Mouse (Mus musculus): ENCODE results near the gene Ssr2.
A peak's percentile ranks its signal among the peaks of the same experiment; 100 is the strongest.
"Not testable (repeated sequence)": the region's sequence is repeated elsewhere in the genome, so short reads cannot be mapped to it uniquely, and the experiment has no call there.

Gene Ssr2

DNA sequence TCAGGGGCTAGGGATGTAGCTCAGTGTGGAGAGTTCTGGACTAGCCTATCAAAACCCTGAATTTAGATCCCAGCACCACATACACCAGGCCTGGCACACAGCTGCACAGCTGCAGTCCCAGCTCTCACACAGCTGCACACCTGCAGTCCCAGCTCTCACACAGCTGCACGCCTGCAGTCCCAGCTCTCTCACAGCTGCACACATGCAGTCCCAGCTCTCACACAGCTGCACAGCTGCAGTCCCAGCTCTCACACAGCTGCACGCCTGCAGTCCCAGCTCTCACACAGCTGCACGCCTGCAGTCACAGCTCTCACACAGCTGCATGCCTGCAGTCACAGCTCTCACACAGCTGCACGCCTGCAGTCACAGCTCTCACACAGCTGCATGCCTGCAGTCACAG lies 20.9 kb downstream of the Ssr2 start:
- DNase-seq (ENCODE audit: low read depth, low spot score), result not testable (repeated sequence)

DNA sequence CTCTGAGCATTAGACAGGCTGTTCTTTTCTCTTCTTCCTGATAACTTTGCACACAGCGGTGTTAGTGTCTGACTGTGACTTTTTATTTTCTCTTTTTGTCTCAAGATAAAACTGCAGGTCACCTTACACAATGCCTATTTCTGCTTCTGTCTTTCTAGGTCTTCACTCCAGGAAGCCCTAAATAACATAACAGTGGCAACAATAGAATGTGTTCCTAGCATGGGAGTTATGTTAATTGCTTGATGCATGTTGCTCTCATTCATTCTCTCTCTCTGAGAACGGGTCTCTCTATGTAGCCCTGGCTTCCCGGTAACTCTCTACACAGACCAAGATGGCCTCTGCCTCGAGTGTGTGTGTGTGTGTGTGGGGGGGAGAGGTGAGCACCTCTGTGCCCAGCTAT lies 26.8 kb downstream of the Ssr2 start:
- no peak for DNase-seq (ENCODE audit: low read depth, low spot score)

DNA sequence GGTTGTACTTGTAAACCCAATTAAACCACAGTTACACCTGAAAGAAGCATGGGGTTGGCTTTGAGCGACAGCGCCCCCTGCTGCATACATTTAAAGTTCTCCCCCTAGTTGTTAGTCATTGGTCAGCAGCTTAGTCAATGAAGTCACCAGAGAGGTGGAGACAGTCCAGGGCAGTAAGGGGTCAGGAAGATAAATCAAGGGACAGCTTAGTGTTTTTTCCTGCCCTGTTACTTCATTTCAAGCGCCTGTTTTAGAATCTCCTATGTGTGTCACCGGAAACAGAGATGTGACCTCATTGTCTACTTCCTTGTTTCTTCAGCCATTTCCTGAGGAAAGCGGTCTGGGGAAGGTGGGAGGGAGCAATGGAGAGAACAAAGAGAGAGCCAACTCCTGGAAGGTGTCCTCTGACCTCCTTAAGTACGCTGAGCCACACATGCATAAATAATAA lies 28.1 kb downstream of the Ssr2 start:
- peak; percentile 71 for DNase-seq (ENCODE audit: low read depth, low spot score)

DNA sequence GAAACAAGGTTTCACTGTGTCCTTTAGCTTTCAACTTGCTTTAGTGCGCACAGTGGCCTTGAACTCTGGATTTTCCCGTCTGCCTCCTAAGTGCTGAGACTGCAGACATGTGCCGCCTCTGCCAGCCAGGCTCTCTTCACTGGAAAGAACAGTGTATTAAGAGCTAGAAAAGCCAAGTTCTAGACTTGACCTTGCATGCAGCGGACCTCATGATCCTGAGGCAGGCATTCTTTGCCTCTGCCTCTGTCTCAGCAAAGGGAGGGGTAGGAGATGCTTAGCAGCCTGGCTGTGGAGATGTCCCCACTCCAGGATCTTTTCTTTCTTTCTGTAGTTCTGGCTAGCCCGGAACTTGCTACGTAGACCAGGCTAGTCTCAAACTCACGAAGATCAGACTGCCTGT lies 29.2 kb downstream of the Ssr2 start:
- DNase-seq (ENCODE audit: low read depth, low spot score), result no peak

DNA sequence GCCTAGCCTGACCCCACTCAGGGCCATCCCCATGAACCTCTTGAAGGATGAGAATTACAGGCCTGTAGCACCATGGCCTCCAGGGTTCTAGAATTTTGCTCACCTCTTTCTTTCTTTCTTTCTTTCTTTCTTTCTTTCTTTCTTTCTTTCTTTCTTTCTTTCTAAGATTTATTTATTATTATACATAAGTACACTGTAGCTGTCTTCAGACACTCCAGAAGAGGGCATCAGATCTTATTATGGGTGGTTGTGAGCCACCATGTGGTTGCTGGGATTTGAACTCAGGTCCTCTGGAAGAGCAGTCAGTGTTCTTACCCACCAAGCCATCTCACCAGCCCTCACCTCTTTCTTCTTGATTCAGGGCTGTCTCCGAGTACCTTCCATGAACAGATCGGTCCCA lies 30.0 kb downstream of the Ssr2 start, which contains the start of gene Arhgef2:
TSS of gene Arhgef2 (plus strand) at position 301 of the 400 bp plus-strand sequence.
- DNase-seq (ENCODE audit: low read depth, low spot score), result not testable (repeated sequence)

DNA sequence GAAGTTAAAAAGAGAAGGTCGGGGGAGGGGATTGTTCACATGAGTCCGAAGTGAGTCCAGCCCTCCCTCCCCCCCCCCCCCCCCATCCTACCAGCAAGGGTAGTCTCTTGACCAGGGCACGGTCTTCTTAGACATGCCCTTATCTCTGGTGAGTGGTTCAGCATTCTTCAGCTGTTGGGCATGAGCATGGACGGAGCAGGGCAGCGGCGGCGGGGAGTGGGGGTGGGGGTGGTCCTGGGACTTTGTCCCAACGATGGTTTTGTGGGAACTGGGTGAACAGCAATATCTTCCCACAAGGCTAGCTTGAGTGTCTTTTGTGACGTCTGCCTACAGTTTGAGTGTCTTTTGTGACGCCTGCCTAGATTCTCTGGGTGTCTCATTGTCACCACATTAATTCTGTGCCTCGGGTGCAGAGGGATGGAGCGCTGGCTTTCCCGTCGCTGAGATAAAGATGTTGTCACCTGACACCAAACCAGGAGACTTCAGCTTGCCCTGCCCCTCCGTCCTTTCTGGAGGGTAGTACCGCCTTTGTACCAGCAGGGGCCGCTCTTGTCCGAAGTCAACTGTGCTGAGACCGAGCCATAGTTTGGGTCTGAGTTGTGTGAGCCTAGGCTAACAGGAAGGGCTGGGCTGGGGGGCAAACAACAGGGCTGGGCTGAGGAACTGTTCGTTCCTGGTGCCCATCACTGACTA lies 31.5 kb downstream of the Ssr2 start:
- DNase-seq (ENCODE audit: low read depth, low spot score), result peak; percentile 92

DNA sequence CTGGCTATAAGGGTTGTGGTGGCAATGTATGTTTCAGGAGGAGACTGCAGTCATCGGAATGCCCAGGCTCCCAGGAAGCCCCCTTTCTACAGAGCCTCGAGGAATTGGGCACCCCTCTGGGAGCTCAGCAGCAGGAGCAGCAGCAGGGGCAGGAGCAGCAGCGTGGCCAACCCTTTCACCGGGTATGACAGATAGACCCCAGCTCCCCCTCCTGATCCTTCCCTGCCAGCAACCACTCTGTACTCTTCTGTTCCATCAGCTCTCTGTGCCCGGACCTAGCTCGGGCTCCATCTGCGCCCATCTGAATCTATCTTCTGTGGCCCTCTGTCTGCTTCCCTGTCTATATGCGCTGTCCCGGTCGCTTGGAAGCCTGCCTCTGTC lies 32.1 kb downstream of the Ssr2 start:
- no peak for DNase-seq (ENCODE audit: low read depth, low spot score)

DNA sequence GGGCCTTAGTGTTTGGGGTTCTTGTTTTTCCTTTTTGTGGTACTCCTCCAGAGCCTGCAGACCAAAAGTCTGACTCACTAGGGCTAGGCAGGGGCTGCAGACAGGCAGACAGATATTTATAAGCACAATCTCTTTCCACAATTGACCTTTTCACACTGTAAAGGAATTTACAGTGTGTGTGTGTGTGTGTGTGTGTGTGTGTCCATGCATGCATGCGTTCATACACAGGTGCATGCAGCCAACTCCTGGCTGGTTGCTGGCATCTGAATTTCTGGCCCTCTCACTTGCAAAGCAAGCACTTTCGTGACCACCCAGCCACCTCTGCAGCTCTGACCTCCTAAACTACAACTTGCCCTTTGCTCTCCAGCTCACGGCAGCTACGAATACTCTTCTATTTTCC lies 33.4 kb downstream of the Ssr2 start:
- DNase-seq (ENCODE audit: low read depth, low spot score), result no peak

DNA sequence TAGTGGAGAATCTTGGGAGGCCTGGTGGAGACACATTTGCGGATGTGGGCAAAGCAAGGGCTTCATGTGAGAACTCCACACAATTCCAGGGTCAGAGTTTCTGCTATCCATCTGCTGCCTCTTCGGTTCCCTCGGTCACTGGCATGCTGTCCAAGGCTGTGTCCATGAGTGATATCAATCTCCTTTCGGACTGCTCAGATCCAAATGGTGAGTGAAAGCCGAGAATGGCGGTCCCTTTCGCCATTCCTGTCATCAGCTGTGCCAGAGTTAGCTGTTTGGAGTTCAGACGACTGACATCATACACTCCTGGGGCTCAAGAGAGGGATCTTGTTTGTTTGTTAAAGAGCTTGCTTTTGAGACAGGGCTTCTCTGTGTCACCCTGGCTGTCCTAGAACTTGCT lies 38.7 kb downstream of the Ssr2 start:
- no peak for DNase-seq (ENCODE audit: low read depth, low spot score)

DNA sequence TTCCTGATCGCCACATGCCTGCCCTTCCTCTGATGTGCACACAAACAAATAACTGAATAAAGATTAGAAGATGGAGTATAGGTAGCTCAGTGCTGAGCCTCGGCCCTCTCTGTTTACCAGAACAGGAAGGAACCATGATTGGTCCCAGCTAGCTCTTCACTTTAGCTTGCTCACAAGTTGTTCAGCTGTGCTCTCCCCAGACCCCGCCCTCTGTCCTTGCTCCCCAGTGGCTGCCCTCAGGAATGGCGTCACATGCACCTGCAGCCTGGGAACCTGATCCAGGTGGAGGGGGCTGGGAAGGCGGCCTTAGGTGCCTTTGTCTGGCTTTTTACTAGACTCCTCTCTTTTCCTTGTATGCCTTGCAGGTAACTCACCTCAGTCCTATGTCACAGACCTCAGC lies 39.4 kb downstream of the Ssr2 start:
- DNase-seq (ENCODE audit: low read depth, low spot score), result no peak

DNA sequence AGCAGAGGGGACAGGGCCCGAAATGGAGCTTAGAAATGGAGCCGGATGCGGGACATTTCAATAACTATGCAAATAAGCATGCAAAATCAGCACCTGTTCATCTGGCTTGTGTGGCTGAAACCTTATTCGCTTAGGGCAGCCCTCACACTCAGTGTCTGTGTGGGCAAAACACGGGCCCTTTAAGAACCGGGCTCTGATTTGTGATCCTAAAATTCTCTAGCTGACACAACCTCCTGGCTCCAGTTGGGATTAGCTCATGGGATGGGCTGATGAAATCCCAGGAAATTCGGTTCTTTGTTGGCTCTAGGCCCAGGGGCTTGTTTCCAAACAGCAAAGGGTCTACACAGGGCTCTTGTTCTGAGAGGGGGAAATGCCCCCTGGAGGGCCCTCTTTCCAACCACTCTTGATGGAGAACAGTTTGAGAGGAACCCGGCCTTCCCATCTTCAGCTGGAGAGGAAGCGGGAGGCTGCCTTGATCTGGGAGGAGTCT lies 40.3 kb downstream of the Ssr2 start:
- no peak for DNase-seq (ENCODE audit: low read depth, low spot score)

DNA sequence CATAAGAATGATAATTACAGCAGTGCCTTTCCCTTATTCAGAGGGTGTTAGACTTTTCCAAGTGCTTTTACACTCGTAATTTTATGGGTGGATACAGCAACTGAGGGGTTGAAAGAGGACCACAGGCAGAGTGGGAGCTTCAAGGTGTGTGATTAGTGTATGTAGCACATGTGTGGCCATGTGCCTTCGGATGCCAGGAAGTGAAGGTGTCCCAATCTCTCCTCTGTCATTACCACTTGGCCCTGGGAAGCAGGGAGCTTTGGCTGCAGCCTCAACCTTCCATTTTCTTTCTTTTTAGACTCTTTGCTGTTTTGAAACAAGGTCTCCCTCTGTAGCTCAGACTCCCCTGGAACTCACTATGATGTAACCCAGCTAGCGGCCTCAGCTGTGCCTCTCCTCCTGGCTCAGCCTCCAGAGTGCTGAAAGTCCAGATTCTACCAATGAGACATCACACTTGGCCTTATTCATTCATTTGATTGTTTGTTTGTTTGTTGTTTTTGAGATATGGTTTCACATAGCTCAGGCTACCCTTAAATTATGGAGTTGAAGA lies 41.4 kb downstream of the Ssr2 start:
- DNase-seq (ENCODE audit: low read depth, low spot score), result no peak

DNA sequence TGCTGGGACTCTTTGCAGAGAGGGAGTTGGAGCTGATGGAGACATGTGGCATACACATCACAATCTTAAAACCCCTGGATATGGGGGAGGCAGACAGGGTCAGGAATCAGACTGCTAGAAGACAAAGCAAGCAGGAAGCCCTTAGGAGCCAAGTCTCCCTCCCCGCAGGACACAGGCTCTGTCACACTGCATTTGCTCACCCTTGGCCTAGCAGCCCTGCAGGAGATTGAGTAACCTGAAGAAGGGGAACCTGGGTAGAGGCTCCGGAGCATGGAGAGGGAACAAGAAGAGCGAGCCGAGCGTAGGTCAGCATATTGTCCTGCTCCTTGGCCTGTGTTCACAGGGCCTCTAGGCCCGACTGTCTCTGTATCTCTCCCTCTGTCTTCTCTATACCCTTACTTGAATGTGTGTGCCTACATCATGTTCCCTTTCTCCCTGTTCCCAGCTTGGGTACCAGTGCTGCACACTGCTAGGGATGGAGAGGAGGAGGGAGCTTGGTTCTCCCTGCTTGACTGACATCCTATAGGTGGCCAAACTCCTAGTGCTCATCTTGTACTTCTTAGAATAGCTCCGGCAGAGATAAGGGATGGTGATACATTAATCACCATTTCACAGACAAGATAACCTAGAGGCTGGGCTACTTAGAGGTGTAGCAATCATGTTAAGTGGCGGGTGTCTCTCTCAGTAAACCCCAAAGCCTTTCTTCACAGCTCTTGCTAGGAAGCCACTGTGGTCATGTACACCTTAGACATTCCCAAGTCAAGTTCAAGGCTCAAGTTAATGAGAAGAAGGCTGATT lies 42.6 kb downstream of the Ssr2 start:
- no peak for DNase-seq (ENCODE audit: low read depth, low spot score)

DNA sequence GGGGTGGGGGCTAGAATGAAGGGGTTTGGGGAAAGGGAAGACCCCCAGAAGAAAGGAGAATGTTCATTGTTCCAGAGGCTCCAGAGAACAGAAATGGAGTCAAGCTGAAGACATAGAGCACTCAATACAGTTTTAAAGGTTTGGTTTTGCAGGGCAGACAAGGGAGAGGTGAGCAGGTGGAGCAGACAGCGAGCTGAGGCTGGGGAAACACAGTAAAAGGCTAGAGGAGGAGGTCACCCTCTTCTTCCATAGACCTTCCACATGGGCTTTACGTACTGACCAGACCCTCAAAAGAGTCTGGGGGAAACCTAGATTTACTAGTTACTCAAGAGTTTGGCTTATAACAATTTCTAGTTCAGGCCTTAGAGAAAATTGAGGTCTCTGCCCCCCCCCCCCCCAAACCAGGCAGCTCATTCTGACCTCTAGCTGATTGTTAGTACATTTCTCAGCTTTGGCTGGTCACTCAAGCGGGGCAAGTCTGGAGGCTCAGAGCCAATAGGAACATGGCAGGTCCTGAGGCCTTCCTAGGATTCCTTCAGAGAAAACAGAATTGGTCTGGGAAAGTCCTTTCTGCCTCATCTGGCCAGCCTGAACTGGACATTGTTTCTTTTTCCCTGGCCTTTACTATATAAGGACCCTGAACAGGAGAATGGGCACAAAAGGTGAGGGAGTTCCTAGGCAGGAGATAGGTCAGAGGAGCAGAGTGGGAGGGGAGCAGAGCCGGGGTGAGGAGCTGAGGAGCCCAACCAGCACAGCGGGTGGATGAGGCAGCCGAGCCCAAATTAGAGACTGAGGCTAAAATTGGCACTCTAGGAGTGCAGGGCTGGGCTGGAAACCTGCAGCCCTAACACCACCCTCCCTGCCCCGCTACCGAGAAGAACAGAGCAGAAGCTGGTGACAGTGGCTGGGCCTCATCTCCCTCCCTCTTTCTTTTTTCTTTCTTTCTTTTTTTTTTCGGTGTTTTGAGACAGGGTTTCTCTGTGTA lies 43.7 kb downstream of the Ssr2 start:
- DNase-seq (ENCODE audit: low read depth, low spot score), result no peak

DNA sequence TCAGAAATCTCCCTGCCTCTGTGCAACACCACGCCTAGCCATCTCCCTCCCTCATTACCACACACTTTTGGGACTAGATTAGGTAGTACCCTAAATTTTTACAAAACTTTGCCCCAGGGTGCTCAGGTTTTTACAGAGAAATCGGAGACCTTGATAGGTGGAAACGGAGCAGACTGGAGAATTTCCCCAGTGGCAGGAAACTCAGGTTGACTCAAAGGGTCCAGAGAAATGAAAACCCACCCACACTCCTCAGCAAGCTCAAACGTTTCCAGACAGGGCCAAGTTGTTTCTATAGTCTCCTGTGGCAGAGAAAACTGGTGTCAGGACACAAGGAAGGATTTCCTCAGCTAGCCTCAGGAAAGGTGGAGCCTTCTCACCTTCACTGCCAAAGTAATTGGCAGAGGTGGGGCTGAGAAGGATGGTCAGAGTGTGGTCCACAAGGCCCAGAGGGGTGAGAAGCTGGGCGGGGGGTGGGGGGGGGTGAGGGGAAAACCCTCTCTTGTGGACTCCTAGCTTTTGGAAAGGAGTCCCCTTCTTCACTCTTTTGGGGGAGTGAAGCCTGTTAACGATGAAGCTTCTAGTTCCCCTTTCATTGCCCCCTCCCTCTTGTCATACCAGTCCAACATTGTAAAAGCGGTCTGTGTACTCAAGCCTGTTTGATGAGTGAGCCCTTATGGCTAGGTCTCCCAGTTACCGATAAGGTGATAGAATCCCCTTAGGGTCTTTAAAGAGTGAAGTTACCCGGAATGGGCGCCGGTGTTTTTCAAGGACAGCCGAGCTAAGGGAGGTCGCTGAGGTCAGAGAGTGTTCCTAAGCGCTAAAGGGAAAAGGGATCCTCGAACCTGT lies 44.7 kb downstream of the Ssr2 start:
- DNase-seq (ENCODE audit: low read depth, low spot score), result no peak

DNA sequence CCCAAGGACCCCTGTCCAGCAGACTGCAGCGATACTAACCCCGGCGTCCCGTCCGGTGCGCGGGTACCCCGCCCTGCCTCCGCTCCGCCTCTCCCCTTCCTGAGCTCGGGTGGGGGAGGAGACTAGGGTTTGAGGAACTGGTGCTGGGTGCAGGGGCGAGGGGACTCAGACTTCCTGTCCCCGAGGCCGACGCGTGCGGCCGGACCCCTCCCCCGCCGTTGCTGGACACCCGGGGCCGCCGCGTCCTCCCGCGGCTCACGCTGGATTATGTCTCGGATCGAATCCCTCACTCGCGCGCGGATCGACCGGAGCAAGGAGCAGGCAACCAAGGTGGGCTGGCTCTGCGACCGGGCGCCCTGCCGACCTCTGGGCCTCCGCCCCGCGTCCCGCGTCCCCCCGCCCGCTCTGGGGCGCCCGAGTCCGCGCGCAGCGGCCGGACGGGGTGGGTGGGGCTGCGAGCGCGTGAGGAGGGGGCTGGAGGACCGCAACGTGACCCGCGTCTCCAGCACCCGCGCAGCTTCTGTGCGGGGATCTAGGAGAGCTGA lies 45.4 kb downstream of the Ssr2 start:
- DNase-seq (ENCODE audit: low read depth, low spot score), result peak; percentile 73

DNA sequence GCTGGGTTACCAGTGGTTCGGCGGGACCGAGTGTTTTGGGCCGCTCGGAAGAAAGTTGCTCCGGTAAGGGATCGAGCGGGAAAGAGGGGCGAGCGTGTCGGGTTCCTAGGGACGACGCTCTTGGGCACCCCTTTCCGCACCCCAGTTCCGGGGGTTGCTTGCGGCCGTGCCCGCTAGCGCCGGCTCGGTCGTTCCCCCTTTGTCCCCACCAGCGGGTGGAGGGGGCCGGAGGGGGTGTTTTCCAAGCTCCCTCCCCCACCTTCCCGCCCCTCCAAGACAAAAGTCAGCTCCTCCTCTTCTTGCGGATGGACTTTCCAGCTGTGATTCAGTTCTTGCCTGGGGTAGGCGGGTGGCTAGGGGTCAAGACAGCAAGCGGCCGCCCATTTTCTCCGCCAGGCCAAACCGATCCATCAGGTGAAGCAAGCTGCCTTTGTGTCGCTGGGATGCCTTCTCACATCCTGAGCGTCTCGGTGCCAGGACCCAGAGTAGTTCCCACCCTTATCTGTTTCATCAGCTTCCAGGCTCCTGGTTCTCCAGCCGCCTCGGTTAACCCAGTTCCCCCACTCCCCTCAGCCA lies 45.9 kb downstream of the Ssr2 start:
- DNase-seq (ENCODE audit: low read depth, low spot score), result peak; percentile 59

DNA sequence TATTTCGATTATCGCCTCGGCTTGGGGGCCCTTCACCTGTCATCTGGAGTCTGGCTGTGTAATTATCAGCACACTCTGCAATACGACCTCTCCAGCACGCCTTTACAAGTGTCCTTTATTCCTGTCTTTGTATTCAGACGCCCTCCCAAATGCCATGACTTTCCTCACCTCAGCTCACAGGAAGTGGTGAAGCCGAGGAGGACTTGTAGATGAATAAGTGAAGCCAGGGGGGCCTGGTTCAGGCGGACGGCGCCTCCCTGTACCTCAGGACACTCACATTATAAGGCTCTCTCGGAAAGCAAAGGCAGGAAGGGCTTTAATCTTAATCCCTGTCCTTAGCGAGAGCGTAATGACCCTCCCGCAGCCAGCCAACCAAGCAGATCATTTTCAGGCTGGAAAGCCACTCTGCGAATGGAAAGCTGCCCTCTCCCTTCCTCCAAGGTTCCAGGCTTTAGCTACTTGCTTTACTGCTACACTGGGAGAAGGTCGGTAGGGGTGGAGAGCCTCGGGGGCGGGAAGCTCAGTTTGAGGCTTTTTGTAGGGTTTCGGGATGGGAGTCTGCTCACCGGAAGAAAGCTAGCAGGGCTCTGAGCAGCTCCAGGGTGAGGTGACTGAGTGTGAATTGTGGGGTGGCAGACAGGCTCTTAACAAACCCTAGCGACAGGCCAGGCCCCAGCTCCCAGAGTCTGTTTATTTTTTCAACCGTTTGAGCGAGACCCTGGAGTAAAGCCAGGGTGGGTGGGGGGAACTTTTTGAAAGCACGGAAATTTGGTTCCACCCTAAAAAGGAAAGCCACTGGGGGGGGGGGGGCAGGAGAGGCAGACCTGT lies 46.7 kb downstream of the Ssr2 start:
- peak; percentile 32 for DNase-seq (ENCODE audit: low read depth, low spot score)

DNA sequence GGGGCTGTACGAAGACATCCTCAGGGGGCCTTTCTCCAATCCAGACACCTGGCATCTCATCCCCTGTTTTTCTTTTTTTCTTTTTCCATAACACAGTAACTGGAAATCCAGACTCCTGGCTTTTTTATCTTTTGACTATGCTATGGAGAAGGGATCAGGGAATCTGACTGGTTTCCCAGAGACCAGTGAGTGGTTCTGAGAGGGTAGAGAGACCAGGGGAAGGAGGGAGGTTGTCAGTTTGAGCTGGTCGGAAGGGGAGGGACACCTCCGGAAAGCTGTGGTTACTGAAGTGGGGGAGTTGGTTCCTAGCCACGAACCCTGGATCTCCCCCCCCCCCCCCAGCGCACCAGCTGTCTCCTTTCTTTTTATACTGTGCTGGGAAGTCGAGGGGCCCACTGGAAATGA lies 47.3 kb downstream of the Ssr2 start:
- DNase-seq (ENCODE audit: low read depth, low spot score), result no peak

Data from forelimb bud, embryonic 11.5 days (tissue).